Mouse (Mus musculus) heart, embryonic 14.5 days (tissue): Measurements from ENCODE around the gene Dnpep. TPM values are rescaled to one million over a fixed set of nuclear protein-coding genes. Genes with fewer than 3 reads are reported as not detected.

Experiments
- ATAC-seq: fragments of 200-750 bp; cut with Nextera tagmentation; 2 replicates; pipeline ENCODE4 v1.8.0; 2017; ENCODE audit warnings: low read depth, moderate TSS enrichment; ENCODE audit not compliant: insufficient number of reproducible peaks, insufficient read depth, low FRiP score
- H3K27ac ChIP-seq, 2 experiments: fragments of 200-500 bp in 1 of 2; fragments of 300-500 bp in 1 of 2; sonication (generic) in 1 of 2; replicated peaks in 1 of 2; 2 replicates each; pipeline ENCODE4 v1.5.1; 2012 to 2014; ENCODE audit warnings: low read depth in 2 of 2, low read length in 2 of 2, control low read depth in 1 of 2, mild to moderate bottlenecking in 1 of 2, mixed read lengths in 1 of 2; ENCODE audit not compliant: control insufficient read depth in 1 of 2, insufficient read depth in 1 of 2
- H3K27me3 ChIP-seq: fragments of 300-500 bp; sonication (generic); 2 replicates; pipeline ENCODE4 v1.6.1; 2014; ENCODE audit warnings: mild to moderate bottlenecking, low read length, control low read depth; ENCODE audit not compliant: control insufficient read depth, insufficient read depth
- H3K36me3 ChIP-seq: fragments of 300-500 bp; sonication (generic); 2 replicates; pipeline ENCODE4 v1.6.1; 2014; ENCODE audit warnings: mild to moderate bottlenecking, control low read depth, low read length, mixed read lengths; ENCODE audit not compliant: control insufficient read depth, insufficient read depth
- H3K4me1 ChIP-seq, 2 experiments: fragments of 200-500 bp in 1 of 2; fragments of 300-500 bp in 1 of 2; sonication (generic) in 1 of 2; 2 replicates each; pipeline ENCODE4 v1.6.1; 2012 to 2014; ENCODE audit warnings: low read length in 2 of 2, control low read depth in 1 of 2, mixed read lengths in 1 of 2; ENCODE audit not compliant: control insufficient read depth in 2 of 2, insufficient read depth in 2 of 2
- H3K4me2 ChIP-seq: fragments of 300-500 bp; sonication (generic); 2 replicates; pipeline ENCODE4 v1.6.1; 2014; ENCODE audit warnings: mild to moderate bottlenecking, low read length
- H3K4me3 ChIP-seq, 2 experiments: fragments of 200-500 bp in 1 of 2; fragments of 300-500 bp in 1 of 2; sonication (generic) in 1 of 2; 2 replicates each; pipeline ENCODE4 v1.5.1; 2012 to 2014; ENCODE audit warnings: low read length in 2 of 2, mild to moderate bottlenecking in 2 of 2, control low read depth in 1 of 2, low read depth in 1 of 2, moderate library complexity in 1 of 2; ENCODE audit not compliant: control insufficient read depth in 1 of 2, insufficient read depth in 1 of 2
- H3K9ac ChIP-seq: fragments of 300-500 bp; sonication (generic); 2 replicates; pipeline ENCODE4 v1.6.1; 2014; ENCODE audit warnings: mild to moderate bottlenecking, low read length
- H3K9me3 ChIP-seq: fragments of 300-500 bp; sonication (generic); 2 replicates; pipeline ENCODE4 v1.6.1; 2016; ENCODE audit warnings: low read length, control low read depth; ENCODE audit not compliant: control insufficient read depth
- WGBS: fragments of 180-500 bp; shearing (Covaris S2); extraction: QIAGEN DNeasy Blood & Tissue Kit; methylation state at CpG from one replicate; pipeline ENCODE4 v1.1.7; 2014; 5-methylcytosine and 5-hydroxymethylcytosine counted together
- polyA plus RNA-seq: library from polyadenylated mRNA; unstranded; fragments of >200 nt; fragmentation: Nextera tagmentation; extraction: Ambion mirVana; gene quantifications from 2 replicates; pipeline ENCODE4 v1.2.1, GENCODE M21; 2014

Gene Dnpep
- polyA plus RNA-seq, 1 experiment from 2014 or later: 128 TPM

GRCm38 (mm10) chr1:75294294-75294693 lies 23.5 kb downstream of the Dnpep start:
- H3K4me1 ChIP-seq: peaks cover 16% of the 10 kb centered on the region in 2 experiments
- no peaks in the 10 kb centered on the region for H3K27me3 ChIP-seq
- no peaks in the 10 kb centered on the region for H3K9me3 ChIP-seq
- no peak overlapping the region for H3K4me2 ChIP-seq
- 70% methylated on average over 5 of the region's 5 CpGs for WGBS
- no peak for ATAC-seq
- H3K4me3 ChIP-seq: no peak overlapping the region
- H3K9ac ChIP-seq: no peak overlapping the region
- no peak overlapping the region for H3K27ac ChIP-seq
- no peaks in the 10 kb centered on the region for H3K36me3 ChIP-seq

- H3K4me3 ChIP-seq: no peak overlapping the region
These were observed 24.5 kb downstream of the Dnpep start for GRCm38 (mm10) chr1:75293331-75293701.

DNA sequence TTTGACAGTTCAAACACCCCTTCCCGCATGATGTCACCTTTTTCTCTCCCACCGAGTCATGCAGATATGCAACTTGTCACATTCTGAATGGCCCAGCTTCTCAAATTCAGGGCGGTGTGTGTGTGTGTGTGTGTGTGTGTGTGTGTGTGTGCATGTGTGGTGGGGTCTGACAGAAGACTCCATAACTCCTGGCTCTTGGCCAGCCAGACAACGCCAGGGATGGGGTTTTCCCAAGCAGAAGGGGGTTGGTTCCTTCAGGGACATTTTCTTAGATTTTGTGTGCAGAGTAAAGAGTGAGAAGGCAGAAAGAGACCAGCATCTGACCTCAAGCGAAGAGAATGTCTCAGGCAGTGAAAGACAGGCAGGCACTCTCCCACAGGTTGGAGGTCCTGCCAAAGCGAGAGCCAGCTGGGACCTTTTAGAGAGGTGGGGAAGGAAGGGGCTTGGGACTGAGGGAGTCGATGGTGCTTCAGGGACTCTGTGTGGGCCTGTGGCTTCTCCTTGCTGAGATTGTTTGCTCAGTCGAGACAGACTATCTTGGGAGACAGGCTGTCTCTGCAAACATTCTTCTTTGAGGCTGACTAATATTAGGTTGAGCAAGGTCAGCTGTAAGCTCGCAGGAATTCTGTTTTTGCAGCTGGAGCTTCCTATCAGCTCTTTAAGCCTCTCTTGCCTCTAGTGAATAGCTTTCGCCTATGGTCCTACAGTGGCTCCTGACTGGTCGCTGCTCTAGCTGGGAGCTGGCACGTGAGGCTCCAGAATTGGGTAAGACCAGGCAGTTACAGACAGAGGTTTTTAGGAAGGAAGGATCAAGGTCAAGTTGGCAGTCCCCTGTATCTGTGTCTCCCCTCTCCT lies 25.1 kb downstream of the Dnpep start:
- Histone ChIP-seq H3K4me2 (peak overlapping the region; percentile 15; the same call in 1 of the 2 replicates), H3K36me3 (no peaks in the 10 kb centered on the region), H3K4me1 (peaks cover 14 to 16% of the 10 kb centered on the region in 2 experiments), H3K4me3 (no peak overlapping the region), H3K27me3 (no peaks in the 10 kb centered on the region; the same call in 1 of the 2 replicates), H3K9me3 (no peaks in the 10 kb centered on the region), H3K27ac (peak overlapping the region; percentile 51 to 73), H3K9ac (no peak overlapping the region; the same call in 1 of the 2 replicates)
- 0 out of 2 replicates have a peak, but pooled peaks have one; percentile 16 for ATAC-seq
- WGBS: 21% methylated on average over 12 of the region's 12 CpGs

More at GRCm38 (mm10) chr1:75293331-75293701, 24.5 kb downstream of the Dnpep start:
- ATAC-seq: no peak
- Histone ChIP-seq H3K9me3 (no peaks in the 10 kb centered on the region), H3K36me3 (no peaks in the 10 kb centered on the region), H3K9ac (peak overlapping the region; percentile 16; the same call in 1 of the 2 replicates), H3K4me1 (peaks cover 14 to 16% of the 10 kb centered on the region in 2 experiments), H3K4me2 (0 out of 2 replicates have a peak overlapping the region, but pooled peaks have one; percentile 15), H3K27ac (peak overlapping the region; percentile 51 to 73), H3K27me3 (no peaks in the 10 kb centered on the region)
- 59% methylated on average over 5 of the region's 5 CpGs for WGBS

GRCm38 (mm10) chr1:75291321-75291720 lies 26.5 kb downstream of the Dnpep start:
- Histone ChIP-seq H3K9ac (no peak overlapping the region), H3K4me2 (no peak overlapping the region), H3K27ac (no peak overlapping the region), H3K36me3 (no peaks in the 10 kb centered on the region), H3K4me1 (peaks cover 14 to 16% of the 10 kb centered on the region in 2 experiments), H3K4me3 (no peak overlapping the region), H3K9me3 (no peaks in the 10 kb centered on the region), H3K27me3 (no peaks in the 10 kb centered on the region; the same call in 1 of the 2 replicates)
- WGBS: 82% methylated on average over 8 of the region's 8 CpGs
- no peak for ATAC-seq

GRCm38 (mm10) chr1:75290582-75290981 lies 27.2 kb downstream of the Dnpep start:
- Histone ChIP-seq H3K9ac (no peak overlapping the region), H3K9me3 (no peaks in the 10 kb centered on the region), H3K4me3 (no peak overlapping the region), H3K4me2 (no peak overlapping the region), H3K27me3 (no peaks in the 10 kb centered on the region; the same call in 1 of the 2 replicates), H3K36me3 (no peaks in the 10 kb centered on the region), H3K4me1 (peaks cover 14 to 16% of the 10 kb centered on the region in 2 experiments), H3K27ac (no peak overlapping the region)
- no peak for ATAC-seq

DNA sequence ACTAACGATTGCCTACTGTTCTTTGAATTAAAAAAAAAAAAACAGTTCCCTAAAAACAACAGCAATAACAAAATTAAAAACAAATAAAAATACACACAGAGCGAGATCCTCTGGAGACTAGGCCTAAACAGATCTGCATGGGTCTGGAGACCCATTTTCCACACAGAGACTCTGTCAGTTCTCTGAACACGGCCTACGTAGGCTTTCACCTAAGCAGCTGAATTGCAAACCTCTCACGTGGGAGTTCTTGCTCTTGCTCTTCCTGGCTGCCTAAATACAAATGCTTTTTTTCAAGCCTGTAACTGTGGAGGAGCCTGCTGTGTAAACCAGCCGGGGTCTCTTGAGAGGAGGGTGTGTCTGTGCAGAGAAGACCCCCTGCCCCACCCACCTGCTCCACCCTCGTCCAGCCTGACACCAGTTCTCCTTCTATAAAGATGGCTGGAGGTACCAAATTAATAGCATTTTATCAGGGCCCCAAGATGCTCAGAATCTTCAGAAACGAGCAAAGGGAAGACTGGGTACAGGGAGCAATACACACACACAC lies 27.8 kb downstream of the Dnpep start:
- Histone ChIP-seq H3K27ac (no peak overlapping the region), H3K4me2 (no peak overlapping the region), H3K4me1 (peaks cover 14 to 16% of the 10 kb centered on the region in 2 experiments), H3K9me3 (no peaks in the 10 kb centered on the region), H3K9ac (no peak overlapping the region), H3K36me3 (no peaks in the 10 kb centered on the region), H3K27me3 (no peaks in the 10 kb centered on the region; the same call in 1 of the 2 replicates), H3K4me3 (no peak overlapping the region)
- 54% methylated on average over 8 of the region's 8 CpGs for WGBS
- no peak for ATAC-seq

- Histone ChIP-seq H3K27ac (no peak overlapping the region), H3K4me1 (peaks cover 14 to 16% of the 10 kb centered on the region in 2 experiments), H3K9me3 (no peaks in the 10 kb centered on the region), H3K4me3 (no peak overlapping the region), H3K4me2 (no peak overlapping the region), H3K27me3 (no peaks in the 10 kb centered on the region; the same call in 1 of the 2 replicates), H3K36me3 (no peaks in the 10 kb centered on the region), H3K9ac (no peak overlapping the region)
- WGBS: 14% methylated on average over 7 of the region's 7 CpGs
- ATAC-seq: no peak
These were observed 28.4 kb downstream of the Dnpep start for GRCm38 (mm10) chr1:75289376-75289775.
